Mouse (Mus musculus) forebrain, embryonic 14.5 days (tissue): ENCODE data around the gene Psg19. TPM values are rescaled to one million over a fixed set of nuclear protein-coding genes. Genes with fewer than 3 reads are reported as not detected.

Source experiments
- ATAC-seq: fragments of 200-750 bp; cut with Nextera tagmentation; 2 replicates; pipeline ENCODE4 v1.8.0; 2017; ENCODE audit warnings: mild to moderate bottlenecking, moderate library complexity
- DNase-seq: peaks from one replicate; pipeline ENCODE4 v3.0.0-alpha.2; 2015; ENCODE audit warnings: low spot score
- H3K27ac ChIP-seq: fragments of 300-500 bp; sonication (generic); 2 replicates; pipeline ENCODE4 v1.5.1; 2014; ENCODE audit warnings: low read depth, mild to moderate bottlenecking, control low read depth, low read length, moderate library complexity
- H3K27me3 ChIP-seq: fragments of 300-500 bp; sonication (generic); replicated peaks from 2 replicates; pipeline ENCODE4 v1.6.1; 2014; ENCODE audit warnings: low read length, control low read depth, mixed read lengths; ENCODE audit not compliant: control insufficient read depth, insufficient read depth
- H3K36me3 ChIP-seq: fragments of 300-500 bp; sonication (generic); 2 replicates; pipeline ENCODE4 v1.6.1; 2014; ENCODE audit warnings: low read length, control low read depth; ENCODE audit not compliant: control insufficient read depth, insufficient read depth
- H3K4me1 ChIP-seq: fragments of 300-500 bp; sonication (generic); 2 replicates; pipeline ENCODE4 v1.6.1; 2014; ENCODE audit warnings: antibody characterized with exemption, low read length, control low read depth; ENCODE audit not compliant: control insufficient read depth, insufficient read depth
- H3K4me2 ChIP-seq: fragments of 300-500 bp; sonication (generic); 2 replicates; pipeline ENCODE4 v1.6.1; 2014; ENCODE audit warnings: mild to moderate bottlenecking, control low read depth, low read length
- H3K4me3 ChIP-seq: fragments of 300-500 bp; sonication (generic); 2 replicates; pipeline ENCODE4 v1.5.1; 2014; ENCODE audit warnings: low read depth, low read length, control low read depth
- H3K9ac ChIP-seq: fragments of 300-500 bp; sonication (generic); 2 replicates; pipeline ENCODE4 v1.6.1; 2014; ENCODE audit warnings: mild to moderate bottlenecking, low read length, control low read depth, moderate library complexity
- H3K9me3 ChIP-seq: fragments of 300-500 bp; sonication (generic); replicated peaks from 2 replicates; pipeline ENCODE4 v1.6.1; 2016; ENCODE audit warnings: low read length, control low read depth, mixed read lengths; ENCODE audit not compliant: control insufficient read depth
- WGBS: fragments of 180-500 bp; shearing (Covaris S2); extraction: QIAGEN DNeasy Blood & Tissue Kit; methylation state at CpG from one replicate; pipeline ENCODE4 v1.1.7; 2014; 5-methylcytosine and 5-hydroxymethylcytosine counted together
- polyA plus RNA-seq: library from polyadenylated mRNA; unstranded; fragments of >200 nt; fragmentation: Nextera tagmentation; extraction: Ambion mirVana; gene quantifications from 2 replicates; pipeline ENCODE4 v1.2.1, GENCODE M21; 2014

Gene Psg19
- not detected in 2 replicates for polyA plus RNA-seq

- 100% methylated on average over 1 of the region's 1 CpGs for WGBS
- H3K36me3 ChIP-seq: no peaks in the 10 kb centered on the region
- no peaks in the 10 kb centered on the region for H3K9me3 ChIP-seq
- no peak within 1 kb of the TSS for H3K4me2 ChIP-seq
- H3K27ac ChIP-seq: no peak within 1 kb of the TSS
- no peak within 1 kb of the TSS for H3K4me3 ChIP-seq
- ATAC-seq (no peak), DNase-seq (no peak)
- no peaks in the 10 kb centered on the region for H3K4me1 ChIP-seq
- H3K9ac ChIP-seq: no peak within 1 kb of the TSS
- no peaks in the 10 kb centered on the region for H3K27me3 ChIP-seq
Observed at GRCm38 (mm10) chr7:18798420-18798819, at the start of gene Psg19. Gene Psg19 (minus strand): TSS chr7:18798520.

GRCm38 (mm10) chr7:18844811-18845210, 46.5 kb upstream of the Psg19 start:
- no peak overlapping the region for H3K9ac ChIP-seq
- no peaks in the 10 kb centered on the region for H3K4me1 ChIP-seq
- no peak overlapping the region for H3K4me3 ChIP-seq
- H3K27ac ChIP-seq: no peak overlapping the region
- H3K9me3 ChIP-seq: no peaks in the 10 kb centered on the region
- DNase-seq (no peak), ATAC-seq (no peak)
- WGBS: 45% methylated on average over 5 of the region's 5 CpGs
- no peaks in the 10 kb centered on the region for H3K36me3 ChIP-seq
- no peaks in the 10 kb centered on the region for H3K27me3 ChIP-seq
- no peak overlapping the region for H3K4me2 ChIP-seq

- Histone ChIP-seq H3K4me1 (no peaks in the 10 kb centered on the region), H3K9me3 (no peaks in the 10 kb centered on the region), H3K36me3 (no peaks in the 10 kb centered on the region), H3K4me2 (peak overlapping the region; percentile 37), H3K4me3 (no peak overlapping the region), H3K9ac (0 out of 2 replicates have a peak overlapping the region, but pooled peaks have one; percentile 35), H3K27ac (no peak overlapping the region), H3K27me3 (no peaks in the 10 kb centered on the region)
- DNase-seq: no peak
- ATAC-seq: no peak
- WGBS: 68% methylated on average over 1 of the region's 1 CpGs
Observed at GRCm38 (mm10) chr7:18841174-18841567, 42.9 kb upstream of the Psg19 start.

GRCm38 (mm10) chr7:18840386-18841173, 42.3 kb upstream of the Psg19 start:
- ATAC-seq (peak; percentile 29; the same call in 1 of the 2 replicates), DNase-seq (peak; percentile 60)
- 0 out of 2 replicates have a peak overlapping the region, but pooled peaks have one; percentile 5 for H3K27ac ChIP-seq
- H3K4me3 ChIP-seq: peak overlapping the region; percentile 24
- H3K4me1 ChIP-seq: no peaks in the 10 kb centered on the region
- WGBS: 2% methylated on average over 14 of the region's 17 CpGs
- H3K4me2 ChIP-seq: peak overlapping the region; percentile 50
- H3K36me3 ChIP-seq: no peaks in the 10 kb centered on the region
- H3K27me3 ChIP-seq: no peaks in the 10 kb centered on the region
- H3K9ac ChIP-seq: peak overlapping the region; percentile 58
- H3K9me3 ChIP-seq: no peaks in the 10 kb centered on the region

- H3K4me2 ChIP-seq: peak within 1 kb of the TSS; percentile 50
- 24% methylated on average over 3 of the region's 3 CpGs for WGBS
- H3K27ac ChIP-seq: 0 out of 2 replicates have a peak within 1 kb of the TSS, but pooled peaks have one; percentile 5
- no peaks in the 10 kb centered on the region for H3K9me3 ChIP-seq
- ATAC-seq (no peak), DNase-seq (no peak)
- no peaks in the 10 kb centered on the region for H3K27me3 ChIP-seq
- no peaks in the 10 kb centered on the region for H3K4me1 ChIP-seq
- H3K4me3 ChIP-seq: peak within 1 kb of the TSS; percentile 24
- no peaks in the 10 kb centered on the region for H3K36me3 ChIP-seq
- H3K9ac ChIP-seq: peak within 1 kb of the TSS; percentile 58
Observed at GRCm38 (mm10) chr7:18839865-18840264, 41.5 kb upstream of the Psg19 start, which contains the start of gene Mill2. Gene Mill2 (plus strand): TSS chr7:18839966.

- Histone ChIP-seq H3K27ac (no peak overlapping the region), H3K36me3 (no peaks in the 10 kb centered on the region), H3K4me2 (no peak overlapping the region), H3K4me1 (no peaks in the 10 kb centered on the region), H3K4me3 (no peak overlapping the region), H3K9ac (no peak overlapping the region), H3K27me3 (no peaks in the 10 kb centered on the region), H3K9me3 (no peaks in the 10 kb centered on the region)
- WGBS: 55% methylated on average over 13 of the region's 13 CpGs
- ATAC-seq (no peak), DNase-seq (no peak)
Observed at GRCm38 (mm10) chr7:18832298-18832697, 34.0 kb upstream of the Psg19 start.

GRCm38 (mm10) chr7:18829545-18829944, 31.2 kb upstream of the Psg19 start:
- H3K27ac ChIP-seq: no peak overlapping the region
- ATAC-seq (no peak), DNase-seq (no peak)
- no peak overlapping the region for H3K4me2 ChIP-seq
- no peak overlapping the region for H3K4me3 ChIP-seq
- no peak overlapping the region for H3K9ac ChIP-seq
- H3K36me3 ChIP-seq: no peaks in the 10 kb centered on the region
- H3K9me3 ChIP-seq: no peaks in the 10 kb centered on the region
- WGBS: 90% methylated on average over 7 of the region's 7 CpGs
- no peaks in the 10 kb centered on the region for H3K4me1 ChIP-seq
- H3K27me3 ChIP-seq: no peaks in the 10 kb centered on the region

GRCm38 (mm10) chr7:18828592-18828991, 30.3 kb upstream of the Psg19 start:
- Histone ChIP-seq H3K36me3 (no peaks in the 10 kb centered on the region), H3K4me3 (no peak overlapping the region), H3K27me3 (no peaks in the 10 kb centered on the region), H3K9me3 (no peaks in the 10 kb centered on the region), H3K27ac (no peak overlapping the region), H3K9ac (no peak overlapping the region), H3K4me1 (no peaks in the 10 kb centered on the region), H3K4me2 (no peak overlapping the region)
- ATAC-seq: no peak
- DNase-seq: peak; percentile 33
- WGBS: 60% methylated on average over 9 of the region's 9 CpGs
